Mouse (Mus musculus): Measurements from ENCODE around the gene Slit2.

Slit2 gene

GRCm38 (mm10) chr5:48235270-48235669 lies 252.3 kb downstream of the Slit2 start:
- no peak for DNase-seq

- peak; percentile 49 for DNase-seq
Observed at GRCm38 (mm10) chr5:48240751-48241150, 257.8 kb downstream of the Slit2 start.

GRCm38 (mm10) chr5:48248327-48248726 lies 265.4 kb downstream of the Slit2 start:
- peak; percentile 62 for DNase-seq

DNA sequence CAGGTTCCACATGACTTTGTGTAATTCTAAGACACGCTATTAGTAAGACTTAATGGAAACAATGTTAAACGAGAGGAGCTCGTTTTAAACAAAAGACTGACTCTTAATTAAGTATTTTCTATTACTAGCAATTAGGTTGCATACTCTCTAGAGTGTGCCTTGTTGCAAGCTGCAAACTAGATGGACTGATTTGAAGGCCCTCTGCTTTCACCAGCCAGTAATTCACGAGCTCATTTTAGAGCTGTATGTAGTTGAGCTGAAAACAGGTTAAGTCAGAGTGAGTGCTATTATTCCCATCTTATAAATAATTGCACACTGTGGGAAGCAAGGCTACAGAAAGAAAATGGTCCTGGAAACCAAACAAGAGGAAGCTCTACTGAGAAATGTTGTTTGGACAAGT lies 294.6 kb downstream of the Slit2 start:
- no peak for DNase-seq

GRCm38 (mm10) chr5:48301186-48301585 lies 318.2 kb downstream of the Slit2 start:
- DNase-seq, result no peak

- no peak for DNase-seq
Observed at GRCm38 (mm10) chr5:48315057-48315602, 332.2 kb downstream of the Slit2 start.

- DNase-seq, result no peak
Observed at GRCm38 (mm10) chr5:48320597-48320996, 337.7 kb downstream of the Slit2 start.

DNA sequence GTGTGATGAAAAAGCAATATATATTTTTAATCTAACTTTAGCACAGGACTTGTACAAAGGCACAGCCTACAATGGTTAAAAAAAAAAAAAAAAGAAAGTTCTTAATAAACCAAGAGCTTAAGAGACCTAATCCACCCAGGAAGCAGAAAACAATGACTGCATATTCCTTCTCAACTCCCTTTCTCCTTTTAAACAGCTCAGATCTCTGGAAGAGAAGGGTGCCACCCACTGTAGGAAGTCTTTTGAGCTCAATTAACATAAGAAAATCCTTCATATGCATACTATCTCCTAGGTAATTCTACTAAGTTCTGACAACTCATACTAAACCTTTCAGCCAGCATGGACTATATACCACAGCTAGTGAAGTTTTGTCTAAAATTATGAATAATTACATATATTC lies 343.3 kb downstream of the Slit2 start:
- no peak for DNase-seq

DNA sequence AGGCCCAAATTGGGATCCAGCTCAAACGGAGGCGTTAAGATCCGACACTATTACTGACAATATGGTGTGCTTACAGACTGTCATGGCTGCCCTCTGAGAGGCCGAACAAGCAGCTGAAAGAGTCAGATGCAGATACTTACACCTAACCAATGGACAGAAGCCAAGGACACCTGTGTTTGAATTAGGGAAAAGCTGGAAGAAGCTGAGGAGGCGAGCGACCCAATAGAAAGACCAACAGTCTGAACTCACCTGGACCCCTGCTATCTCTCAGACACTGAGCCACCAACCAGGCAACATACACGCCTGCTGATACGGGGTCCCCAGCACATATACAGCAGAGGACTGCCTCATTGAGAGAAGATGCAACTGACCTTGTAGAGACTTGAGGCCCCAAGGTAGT lies 344.7 kb downstream of the Slit2 start, which contains the start of gene 5730480H06Rik:
5730480H06Rik (plus strand) TSS at position 301 of the 400 bp plus-strand sequence.
- no peak for DNase-seq

DNA sequence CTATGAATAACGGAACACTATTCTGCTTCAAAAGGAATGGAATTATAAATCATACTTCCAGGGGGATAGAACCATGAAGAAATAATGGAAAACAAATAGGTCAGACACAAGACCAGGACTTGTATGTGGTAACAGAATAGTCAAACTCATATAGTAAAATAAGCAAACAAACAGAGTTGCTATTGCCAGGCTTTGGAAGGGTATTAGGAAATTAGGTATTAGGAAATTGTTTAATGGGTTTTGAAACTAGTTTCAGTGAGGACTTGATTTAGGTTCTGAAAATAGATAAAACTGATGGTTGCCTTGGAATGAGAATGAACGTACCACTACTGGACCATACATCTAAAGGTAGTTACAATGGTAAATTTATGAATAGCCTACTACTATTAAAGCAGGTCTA lies 346.8 kb downstream of the Slit2 start:
- no peak for DNase-seq

GRCm38 (mm10) chr5:48330817-48331216 lies 347.9 kb downstream of the Slit2 start:
- DNase-seq, result no peak

DNA sequence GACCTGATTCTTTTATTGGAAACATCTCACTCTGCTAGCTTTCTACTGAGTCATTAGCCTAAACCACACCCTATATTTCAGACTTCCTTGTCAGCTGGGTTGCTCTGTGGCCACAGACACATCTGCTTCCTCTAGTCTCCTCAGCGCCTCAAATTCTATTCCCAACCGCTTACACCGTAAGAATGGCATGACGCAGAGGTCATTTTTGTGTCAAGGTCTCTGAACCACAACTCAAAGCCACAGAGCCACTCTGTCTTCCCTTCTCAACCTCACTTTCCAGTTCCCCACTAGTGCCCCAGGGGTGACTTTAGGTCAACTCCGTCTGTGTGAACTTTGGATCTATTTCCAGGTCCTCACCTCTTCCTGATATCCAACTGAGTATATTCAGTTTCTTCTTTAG lies 348.5 kb downstream of the Slit2 start:
- DNase-seq, result no peak

- no peak for DNase-seq
Observed at GRCm38 (mm10) chr5:48333407-48333806, 350.5 kb downstream of the Slit2 start.

DNA sequence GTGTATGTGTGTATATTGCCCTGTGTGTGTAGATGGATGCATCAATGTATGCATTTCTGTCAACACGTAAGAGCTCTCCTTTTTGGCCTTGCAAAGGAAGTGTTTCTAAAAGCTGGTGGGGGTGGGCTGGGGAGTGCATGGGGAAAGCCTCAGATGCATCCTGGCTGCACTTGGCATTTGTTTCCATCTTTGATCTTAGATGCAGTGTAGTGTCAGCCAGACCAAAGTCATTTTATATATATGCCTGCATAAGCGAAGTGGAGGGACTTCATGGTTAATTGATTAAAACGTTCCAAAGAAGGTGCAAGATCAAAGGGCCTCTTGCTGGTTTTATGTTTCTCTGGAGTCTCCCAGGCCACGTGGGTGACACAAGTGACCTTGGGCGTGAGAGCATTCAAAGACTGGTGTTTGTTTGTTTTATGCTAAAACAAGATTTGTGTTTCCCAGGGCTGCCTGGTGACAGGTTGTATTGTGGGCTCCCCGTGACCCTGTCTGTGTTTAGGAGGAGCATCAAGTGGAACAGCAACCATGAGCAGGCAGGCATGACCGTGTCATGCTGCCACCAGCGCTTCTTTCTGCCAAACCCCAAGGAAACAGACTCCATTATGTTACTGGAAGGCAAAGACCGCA lies 351.1 kb downstream of the Slit2 start:
- peak; percentile 5 for DNase-seq

GRCm38 (mm10) chr5:48340808-48341433 lies 358.0 kb downstream of the Slit2 start:
- DNase-seq, result no peak

GRCm38 (mm10) chr5:48345095-48345982 lies 362.4 kb downstream of the Slit2 start:
- peak; percentile 7 for DNase-seq

- no peak for DNase-seq
Observed at GRCm38 (mm10) chr5:48345983-48346648, 363.2 kb downstream of the Slit2 start.

DNA sequence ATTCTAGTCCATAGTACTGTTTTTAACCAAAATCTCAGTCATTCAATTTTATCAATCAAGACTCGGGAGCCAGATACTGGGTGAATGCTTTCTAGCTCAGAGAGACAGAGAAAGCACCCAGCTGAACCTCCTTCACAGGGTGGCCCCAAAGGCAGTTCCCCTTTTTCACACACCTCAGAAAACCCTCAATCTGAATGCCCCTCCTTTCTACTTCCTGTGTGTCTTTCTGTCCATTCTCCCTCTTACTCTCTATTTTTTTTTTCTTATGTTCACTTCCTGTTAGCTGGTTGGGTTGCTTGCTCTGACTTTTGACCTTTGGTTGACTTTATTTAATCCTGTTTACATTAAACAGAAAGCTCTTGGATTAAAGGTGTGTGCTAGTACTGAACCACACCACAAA lies 366.4 kb downstream of the Slit2 start:
- DNase-seq, result no peak
